Mouse (Mus musculus): ENCODE measurements at regions not wholly inside any gene's neighbourhood (a gene's known extent, or its start where the extent isn't known, plus 50 kb on each side); places are given as distances from the start of the nearest gene placed in this dataset.

GRCm38 (mm10) chr6:140368354-140369069, 55.3 kb upstream of the Plekha5 start:
- ATAC-seq (replicated peaks in 1 of 2; ENCODE audit: insufficient read depth in 1 of 2, low FRiP score in 2 of 2, low TSS enrichment in 1 of 2, low read depth in 1 of 2, poor library complexity in 2 of 2, severe bottlenecking in 2 of 2): no peak

- no peak for ATAC-seq (replicated peaks in 1 of 2; ENCODE audit: insufficient read depth in 1 of 2, low FRiP score in 2 of 2, low TSS enrichment in 1 of 2, low read depth in 1 of 2, poor library complexity in 2 of 2, severe bottlenecking in 2 of 2)
Observed at GRCm38 (mm10) chr6:140367303-140367702, 56.6 kb upstream of the Plekha5 start.

GRCm38 (mm10) chr6:140366791-140367190, 57.1 kb upstream of the Plekha5 start:
- ATAC-seq (replicated peaks in 1 of 2; ENCODE audit: insufficient read depth in 1 of 2, low FRiP score in 2 of 2, low TSS enrichment in 1 of 2, low read depth in 1 of 2, poor library complexity in 2 of 2, severe bottlenecking in 2 of 2): no peak

GRCm38 (mm10) chr6:140360996-140361395, 62.9 kb upstream of the Plekha5 start:
- no peak for ATAC-seq (replicated peaks in 1 of 2; ENCODE audit: insufficient read depth in 1 of 2, low FRiP score in 2 of 2, low TSS enrichment in 1 of 2, low read depth in 1 of 2, poor library complexity in 2 of 2, severe bottlenecking in 2 of 2)

- ATAC-seq (replicated peaks in 1 of 2; ENCODE audit: insufficient read depth in 1 of 2, low FRiP score in 2 of 2, low TSS enrichment in 1 of 2, low read depth in 1 of 2, poor library complexity in 2 of 2, severe bottlenecking in 2 of 2): no peak
Observed at GRCm38 (mm10) chr6:140357901-140358300, 66.0 kb upstream of the Plekha5 start.

- peak; percentile 83 to 84 for ATAC-seq (replicated peaks in 1 of 2; ENCODE audit: insufficient read depth in 1 of 2, low FRiP score in 2 of 2, low TSS enrichment in 1 of 2, low read depth in 1 of 2, poor library complexity in 2 of 2, severe bottlenecking in 2 of 2)
Observed at GRCm38 (mm10) chr6:140357300-140357699, 66.6 kb upstream of the Plekha5 start.

GRCm38 (mm10) chr6:140354082-140354481, 69.8 kb upstream of the Plekha5 start:
- ATAC-seq (replicated peaks in 1 of 2; ENCODE audit: insufficient read depth in 1 of 2, low FRiP score in 2 of 2, low TSS enrichment in 1 of 2, low read depth in 1 of 2, poor library complexity in 2 of 2, severe bottlenecking in 2 of 2): no peak

GRCm38 (mm10) chr6:140353610-140354009, 70.2 kb upstream of the Plekha5 start:
- peak; percentile 63 to 69 for ATAC-seq (replicated peaks in 1 of 2; ENCODE audit: insufficient read depth in 1 of 2, low FRiP score in 2 of 2, low TSS enrichment in 1 of 2, low read depth in 1 of 2, poor library complexity in 2 of 2, severe bottlenecking in 2 of 2)

GRCm38 (mm10) chr6:140351365-140352095, 72.3 kb upstream of the Plekha5 start:
- ATAC-seq (replicated peaks in 1 of 2; ENCODE audit: insufficient read depth in 1 of 2, low FRiP score in 2 of 2, low TSS enrichment in 1 of 2, low read depth in 1 of 2, poor library complexity in 2 of 2, severe bottlenecking in 2 of 2): no peak

GRCm38 (mm10) chr6:140348578-140348977, 75.3 kb upstream of the Plekha5 start:
- ATAC-seq (replicated peaks in 1 of 2; ENCODE audit: insufficient read depth in 1 of 2, low FRiP score in 2 of 2, low TSS enrichment in 1 of 2, low read depth in 1 of 2, poor library complexity in 2 of 2, severe bottlenecking in 2 of 2): no peak

- no peak for ATAC-seq (replicated peaks in 1 of 2; ENCODE audit: insufficient read depth in 1 of 2, low FRiP score in 2 of 2, low TSS enrichment in 1 of 2, low read depth in 1 of 2, poor library complexity in 2 of 2, severe bottlenecking in 2 of 2)
Observed at GRCm38 (mm10) chr6:140346929-140347328, 76.9 kb upstream of the Plekha5 start.

- ATAC-seq (replicated peaks in 1 of 2; ENCODE audit: insufficient read depth in 1 of 2, low FRiP score in 2 of 2, low TSS enrichment in 1 of 2, low read depth in 1 of 2, poor library complexity in 2 of 2, severe bottlenecking in 2 of 2): no peak
Observed at GRCm38 (mm10) chr6:140343638-140344037, 80.2 kb upstream of the Plekha5 start.

GRCm38 (mm10) chr6:140342881-140343280, 81.0 kb upstream of the Plekha5 start:
- no peak for ATAC-seq (replicated peaks in 1 of 2; ENCODE audit: insufficient read depth in 1 of 2, low FRiP score in 2 of 2, low TSS enrichment in 1 of 2, low read depth in 1 of 2, poor library complexity in 2 of 2, severe bottlenecking in 2 of 2)

- no peak for ATAC-seq (replicated peaks in 1 of 2; ENCODE audit: insufficient read depth in 1 of 2, low FRiP score in 2 of 2, low TSS enrichment in 1 of 2, low read depth in 1 of 2, poor library complexity in 2 of 2, severe bottlenecking in 2 of 2)
Observed at GRCm38 (mm10) chr6:140339731-140340130, 84.1 kb upstream of the Plekha5 start.

GRCm38 (mm10) chr6:140337897-140338749, 85.7 kb upstream of the Plekha5 start:
- ATAC-seq (replicated peaks in 1 of 2; ENCODE audit: insufficient read depth in 1 of 2, low FRiP score in 2 of 2, low TSS enrichment in 1 of 2, low read depth in 1 of 2, poor library complexity in 2 of 2, severe bottlenecking in 2 of 2): peak in 1 of 2 experiments; percentile 36; a peak in 2 of 4 replicates

GRCm38 (mm10) chr6:140337083-140337491, 86.8 kb upstream of the Plekha5 start:
- no peak; a peak in 1 of 4 replicates for ATAC-seq (replicated peaks in 1 of 2; ENCODE audit: insufficient read depth in 1 of 2, low FRiP score in 2 of 2, low TSS enrichment in 1 of 2, low read depth in 1 of 2, poor library complexity in 2 of 2, severe bottlenecking in 2 of 2)

- peak; percentile 55 to 85 for ATAC-seq (replicated peaks in 1 of 2; ENCODE audit: insufficient read depth in 1 of 2, low FRiP score in 2 of 2, low TSS enrichment in 1 of 2, low read depth in 1 of 2, poor library complexity in 2 of 2, severe bottlenecking in 2 of 2)
Observed at GRCm38 (mm10) chr6:140336414-140336941, 87.4 kb upstream of the Plekha5 start.

- ATAC-seq (replicated peaks in 1 of 2; ENCODE audit: insufficient read depth in 1 of 2, low FRiP score in 2 of 2, low TSS enrichment in 1 of 2, low read depth in 1 of 2, poor library complexity in 2 of 2, severe bottlenecking in 2 of 2): no peak
Observed at GRCm38 (mm10) chr6:140333397-140333796, 90.5 kb upstream of the Plekha5 start.
